In genomic region chr3:84166073-84166472, GRCm38 (mm10) we compare ENCODE assay signal across 27 mouse cellular contexts. TPM values are rescaled to one million over a fixed set of nuclear protein-coding genes. Genes with fewer than 3 reads are reported as not detected.
"Had no signal": no experiment of that assay in that cellular context is flagged by ENCODE, and none has a peak within 500 bp of the region (broad histone marks: within the 10 kb centered on the region; RNA-seq: fewer than 3 reads in every experiment).

No protein-coding gene starts in this region.

- H3K9ac ChIP-seq: kidney, embryonic 15.5 days; limb, embryonic 12.5 days; limb, embryonic 15.5 days; liver, embryonic 14.5 days; liver, postnatal 0 days; lung, embryonic 14.5 days; midbrain, embryonic 13.5 days; neural tube, embryonic 13.5 days; stomach, embryonic 15.5 days had no signal

- H3K4me3 ChIP-seq: kidney, embryonic 15.5 days; limb, embryonic 12.5 days; limb, embryonic 15.5 days; megakaryocyte, embryonic 14.5 days; midbrain, embryonic 10.5 days; midbrain, embryonic 13.5 days; myocyte; neural tube, embryonic 13.5 days; stomach, embryonic 15.5 days had no signal

- ATAC-seq: liver, postnatal 0 days; lung, postnatal 0 days; midbrain, embryonic 13.5 days; midbrain, embryonic 16.5 days had no signal

- H3K27ac ChIP-seq: kidney, embryonic 15.5 days; limb, embryonic 12.5 days; limb, embryonic 15.5 days; liver, embryonic 14.5 days; midbrain, embryonic 10.5 days; midbrain, embryonic 13.5 days; neural tube, embryonic 13.5 days; stomach, embryonic 15.5 days had no signal

- H3K4me1 ChIP-seq: kidney, embryonic 15.5 days; limb, embryonic 12.5 days; limb, embryonic 15.5 days; midbrain, embryonic 10.5 days; midbrain, embryonic 13.5 days; neural tube, embryonic 13.5 days; stomach, embryonic 15.5 days had no signal

- H3K9me3 ChIP-seq: kidney, embryonic 15.5 days; limb, embryonic 12.5 days; limb, embryonic 15.5 days; midbrain, embryonic 10.5 days; midbrain, embryonic 13.5 days; neural tube, embryonic 13.5 days; stomach, embryonic 15.5 days had no signal

- DNase-seq: kidney, adult 8-10 months; kidney, postnatal 10 days; kidney, postnatal 36 days; left cerebral cortex, postnatal 4 days; liver, postnatal 0 days; lung, embryonic 14.5 days; retina, postnatal 1 day; right cerebral cortex, postnatal 25 days; spleen, adult 18-20 months; thymus, postnatal 25 days had no signal

- H3K27me3 ChIP-seq: kidney, embryonic 15.5 days; limb, embryonic 12.5 days; limb, embryonic 15.5 days; midbrain, embryonic 13.5 days; neural tube, embryonic 13.5 days; stomach, embryonic 15.5 days had no signal

- H3K4me2 ChIP-seq: kidney, embryonic 15.5 days; limb, embryonic 12.5 days; limb, embryonic 15.5 days; liver, embryonic 11.5 days; lung, embryonic 14.5 days; midbrain, embryonic 13.5 days; neural tube, embryonic 13.5 days; stomach, embryonic 15.5 days had no signal

RNA-seq across cellular contexts. Expression of gene Gm6525, which starts 7.8 kb away (rescaled TPM):
- total RNA-seq: left cerebral cortex, adult 8-10 months; left cerebral cortex, postnatal 4 days; monocyte, adult 5-6 weeks; neutrophil, adult 5-6 weeks had no signal
- polyA plus RNA-seq: thymus, postnatal 0 days had no signal
